Mouse (Mus musculus) intestine, embryonic 14.5 days (tissue): Measurements from ENCODE around the gene Slamf8. TPM values are rescaled to one million over a fixed set of nuclear protein-coding genes. Genes with fewer than 3 reads are reported as not detected.

ENCODE experiments used
- ATAC-seq: fragments of 200-750 bp; cut with Nextera tagmentation; replicated peaks from 2 replicates; pipeline ENCODE4 v1.8.0; 2017; ENCODE audit warnings: low read depth, moderate number of reproducible peaks, moderate TSS enrichment, moderate library complexity; ENCODE audit not compliant: low FRiP score, low TSS enrichment
- DNase-seq: peaks from one replicate; pipeline ENCODE4 v3.0.0-alpha.2; 2018; ENCODE audit warnings: low spot score
- H3K27ac ChIP-seq: fragments of 300-500 bp; sonication (generic); 2 replicates; pipeline ENCODE4 v1.5.1; 2014; ENCODE audit warnings: low read depth, mild to moderate bottlenecking, control low read depth
- H3K27me3 ChIP-seq: fragments of 300-500 bp; sonication (generic); replicated peaks from 2 replicates; pipeline ENCODE4 v1.6.1; 2014; ENCODE audit warnings: low read length, control low read depth; ENCODE audit not compliant: control insufficient read depth, insufficient read depth
- H3K36me3 ChIP-seq: fragments of 300-500 bp; sonication (generic); 2 replicates; pipeline ENCODE4 v1.6.1; 2014; ENCODE audit warnings: low read length, control low read depth; ENCODE audit not compliant: control insufficient read depth, insufficient read depth
- H3K4me1 ChIP-seq: fragments of 300-500 bp; sonication (generic); replicated peaks from 2 replicates; pipeline ENCODE4 v1.6.1; 2014; ENCODE audit warnings: low read length, control low read depth, mixed read lengths; ENCODE audit not compliant: control insufficient read depth, insufficient read depth
- H3K4me2 ChIP-seq: fragments of 300-500 bp; sonication (generic); 2 replicates; pipeline ENCODE4 v1.6.1; 2014; ENCODE audit warnings: low read length
- H3K4me3 ChIP-seq: fragments of 300-500 bp; sonication (generic); 2 replicates; pipeline ENCODE4 v1.5.1; 2014; ENCODE audit warnings: low read depth, low read length, control low read depth, mixed read lengths
- H3K9ac ChIP-seq: fragments of 300-500 bp; sonication (generic); 2 replicates; pipeline ENCODE4 v1.6.1; 2014; ENCODE audit warnings: mild to moderate bottlenecking, low read length
- H3K9me3 ChIP-seq: fragments of 300-500 bp; sonication (generic); 2 replicates; pipeline ENCODE4 v1.6.1; 2016; ENCODE audit warnings: low read length, control low read depth; ENCODE audit not compliant: control insufficient read depth
- WGBS: fragments of 180-500 bp; shearing (Covaris S2); extraction: QIAGEN DNeasy Blood & Tissue Kit; methylation state at CpG from one replicate; pipeline ENCODE4 v1.1.7; 2014; 5-methylcytosine and 5-hydroxymethylcytosine counted together
- polyA plus RNA-seq: library from polyadenylated mRNA; unstranded; fragments of >200 nt; fragmentation: Nextera tagmentation; extraction: Ambion mirVana; gene quantifications from 2 replicates; pipeline ENCODE4 v1.2.1, GENCODE M21; 2014

The Slamf8 gene
- polyA plus RNA-seq, 1 experiment from 2014 or later = 0.28 TPM

- Histone ChIP-seq H3K4me2 (no peak overlapping the region), H3K27me3 (no peaks in the 10 kb centered on the region), H3K27ac (no peak overlapping the region), H3K4me1 (no peaks in the 10 kb centered on the region), H3K4me3 (no peak overlapping the region), H3K9me3 (0 out of 2 replicates have a peak, but pooled peaks cover 3% of the 10 kb centered on the region), H3K9ac (no peak overlapping the region), H3K36me3 (no peaks in the 10 kb centered on the region)
- WGBS = 90% methylated on average over 3 of the region's 3 CpGs
- DNase-seq (no peak), ATAC-seq (no peak)
Observed at GRCm38 (mm10) chr1:172626306-172626705, 35.9 kb upstream of the Slamf8 start.

GRCm38 (mm10) chr1:172624081-172624480, 33.7 kb upstream of the Slamf8 start:
- Histone ChIP-seq H3K36me3 (no peaks in the 10 kb centered on the region), H3K27ac (no peak overlapping the region), H3K4me1 (no peaks in the 10 kb centered on the region), H3K9me3 (0 out of 2 replicates have a peak, but pooled peaks cover 3% of the 10 kb centered on the region), H3K27me3 (no peaks in the 10 kb centered on the region), H3K4me2 (no peak overlapping the region), H3K9ac (no peak overlapping the region), H3K4me3 (no peak overlapping the region)
- 50% methylated on average over 3 of the region's 3 CpGs for WGBS
- DNase-seq (no peak), ATAC-seq (no peak)

- 62% methylated on average over 5 of the region's 5 CpGs for WGBS
- DNase-seq (no peak), ATAC-seq (no peak)
- no peak overlapping the region for H3K9ac ChIP-seq
- no peaks in the 10 kb centered on the region for H3K4me1 ChIP-seq
- H3K27me3 ChIP-seq = no peaks in the 10 kb centered on the region
- H3K9me3 ChIP-seq = 0 out of 2 replicates have a peak, but pooled peaks cover 3% of the 10 kb centered on the region
- no peaks in the 10 kb centered on the region for H3K36me3 ChIP-seq
- no peak overlapping the region for H3K27ac ChIP-seq
- H3K4me2 ChIP-seq = no peak overlapping the region
- H3K4me3 ChIP-seq = no peak overlapping the region
Observed at GRCm38 (mm10) chr1:172623599-172623998, 33.2 kb upstream of the Slamf8 start.

- Histone ChIP-seq H3K27me3 (no peaks in the 10 kb centered on the region), H3K9ac (no peak overlapping the region), H3K4me3 (no peak overlapping the region), H3K27ac (no peak overlapping the region), H3K9me3 (no peaks in the 10 kb centered on the region), H3K4me1 (0 out of 2 replicates have a peak, but pooled peaks cover 5% of the 10 kb centered on the region), H3K4me2 (no peak overlapping the region), H3K36me3 (no peaks in the 10 kb centered on the region)
- 20% methylated on average over 7 of the region's 7 CpGs for WGBS
- DNase-seq (peak; percentile 81), ATAC-seq (no peak)
Observed at GRCm38 (mm10) chr1:172619235-172619634, 28.9 kb upstream of the Slamf8 start.

GRCm38 (mm10) chr1:172618141-172618540, 27.8 kb upstream of the Slamf8 start:
- Histone ChIP-seq H3K4me2 (no peak overlapping the region), H3K27ac (no peak overlapping the region), H3K9ac (no peak overlapping the region), H3K27me3 (no peaks in the 10 kb centered on the region), H3K9me3 (no peaks in the 10 kb centered on the region), H3K36me3 (no peaks in the 10 kb centered on the region), H3K4me1 (0 out of 2 replicates have a peak, but pooled peaks cover 5% of the 10 kb centered on the region), H3K4me3 (no peak overlapping the region)
- DNase-seq = no peak
- ATAC-seq = no peak
- 46% methylated on average over 4 of the region's 4 CpGs for WGBS

GRCm38 (mm10) chr1:172617365-172618076, 27.2 kb upstream of the Slamf8 start:
- Histone ChIP-seq H3K36me3 (no peaks in the 10 kb centered on the region), H3K9me3 (no peaks in the 10 kb centered on the region), H3K9ac (no peak overlapping the region), H3K4me1 (0 out of 2 replicates have a peak, but pooled peaks cover 5% of the 10 kb centered on the region), H3K27me3 (no peaks in the 10 kb centered on the region), H3K4me2 (peak overlapping the region; percentile 54), H3K27ac (no peak overlapping the region), H3K4me3 (no peak overlapping the region)
- WGBS = 29% methylated on average over 14 of the region's 14 CpGs
- peak; percentile 56; the same call in 1 of the 2 replicates for ATAC-seq
- DNase-seq = no peak

- ATAC-seq = no peak
- H3K4me3 ChIP-seq = peak overlapping the region; percentile 27
- H3K27me3 ChIP-seq = no peaks in the 10 kb centered on the region
Observed at GRCm38 (mm10) chr1:172616537-172617300, 26.4 kb upstream of the Slamf8 start.

GRCm38 (mm10) chr1:172615412-172615811, 25.0 kb upstream of the Slamf8 start:
- no peak overlapping the region for H3K9ac ChIP-seq

More at GRCm38 (mm10) chr1:172616537-172617300, 26.4 kb upstream of the Slamf8 start:
- Histone ChIP-seq H3K4me2 (peak overlapping the region; percentile 54), H3K27ac (no peak overlapping the region), H3K9ac (no peak overlapping the region), H3K36me3 (no peaks in the 10 kb centered on the region), H3K4me1 (0 out of 2 replicates have a peak, but pooled peaks cover 5% of the 10 kb centered on the region), H3K9me3 (no peaks in the 10 kb centered on the region)
- 11% methylated on average over 22 of the region's 22 CpGs for WGBS
- DNase-seq = no peak

More at GRCm38 (mm10) chr1:172615412-172615811, 25.0 kb upstream of the Slamf8 start:
- DNase-seq = no peak
- ATAC-seq = no peak
- no peak overlapping the region for H3K4me3 ChIP-seq
- H3K27ac ChIP-seq = no peak overlapping the region
- H3K9me3 ChIP-seq = no peaks in the 10 kb centered on the region
- 58% methylated on average over 4 of the region's 4 CpGs for WGBS
- no peaks in the 10 kb centered on the region for H3K27me3 ChIP-seq
- 0 out of 2 replicates have a peak, but pooled peaks cover 5% of the 10 kb centered on the region for H3K4me1 ChIP-seq
- no peaks in the 10 kb centered on the region for H3K36me3 ChIP-seq
- no peak overlapping the region for H3K4me2 ChIP-seq
